In the genomic region with DNA sequence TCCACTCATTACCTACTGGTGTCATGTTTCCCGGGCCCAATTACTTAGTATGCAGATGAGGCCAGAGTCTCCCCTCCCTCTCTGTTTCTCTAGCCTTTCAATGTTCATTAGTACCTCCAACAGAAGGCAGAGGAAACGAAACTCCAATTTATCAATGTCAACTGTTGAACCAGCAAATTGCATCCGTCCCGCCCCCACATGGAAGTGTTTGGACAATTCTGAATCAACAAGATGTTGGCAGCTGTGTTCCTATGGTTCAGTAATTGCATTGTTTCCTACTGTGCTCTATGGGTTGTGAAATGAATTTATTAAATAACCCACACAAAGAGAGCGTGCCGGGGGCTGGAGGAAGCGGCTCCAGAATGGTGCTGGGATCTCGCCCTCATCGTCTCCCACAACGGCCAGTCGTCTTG, we compare ENCODE assay signal across 8 mouse cellular contexts.
DNase-seq lines count a peak whose midpoint lies in the region; ATAC-seq and TF ChIP-seq lines count a peak whose summit lies in the region.

No protein-coding gene starts in this region.

- WGBS in forebrain, postnatal 0 days, result 7% methylated on average over 11 of the region's 11 CpGs

- peak overlapping the region; percentile 2 for H3K4me3 ChIP-seq in layer of hippocampus, adult 2 months
- H3K4me3 ChIP-seq in forebrain, postnatal 0 days (ENCODE audit: low read depth, low read length), result no peak overlapping the region

- peaks cover 13% of the 10 kb centered on the region for H3K4me1 ChIP-seq in forebrain, postnatal 0 days (ENCODE audit: insufficient read depth)

- DNase-seq in layer of hippocampus, adult 2 months (ENCODE audit: low spot score in 2 of 2), result no peak
- no peak for DNase-seq in layer of hippocampus, adult 9-10 months (ENCODE audit: low spot score)
- DNase-seq in forebrain, postnatal 0 days, result peak; percentile 63
- DNase-seq in kidney, postnatal 14 days, result peak; percentile 48
- peak; percentile 89 for DNase-seq in retina, embryonic 14.5 days (ENCODE audit: low spot score)
- no peak for DNase-seq in cerebellum, adult 9-10 months
- no peak for DNase-seq in thymus, postnatal 14 days
- no peak for DNase-seq in urinary bladder, adult 2 months (ENCODE audit: low spot score)

- no peak overlapping the region for H3K9ac ChIP-seq in forebrain, postnatal 0 days

- TF ChIP-seq CTCF in layer of hippocampus, adult 2 months (conservative IDR thresholded peaks at IDR 0.05), result no peak
- TF ChIP-seq CTCF in forebrain, postnatal 0 days (IDR thresholded peaks at IDR 0.05; ENCODE audit: low read depth), result no peak

- H3K9me3 ChIP-seq in forebrain, postnatal 0 days (ENCODE audit: low read length), result no peaks in the 10 kb centered on the region

- no peaks in the 10 kb centered on the region for H3K36me3 ChIP-seq in forebrain, postnatal 0 days (ENCODE audit: insufficient read depth)

- no peaks in the 10 kb centered on the region; the same call in 1 of the 2 replicates for H3K27me3 ChIP-seq in forebrain, postnatal 0 days (ENCODE audit: insufficient read depth, low read length)

- H3K4me2 ChIP-seq in forebrain, postnatal 0 days (ENCODE audit: low read depth), result peak overlapping the region; percentile 30

- H3K27ac ChIP-seq in layer of hippocampus, adult 2 months, result no peak overlapping the region
- H3K27ac ChIP-seq in forebrain, postnatal 0 days (ENCODE audit: low read depth, low read length), result no peak overlapping the region

- ATAC-seq in forebrain, postnatal 0 days, result peak; percentile 77

Comparison
In these comparisons a context has a peak if more than half of its experiments do, and no peak if none do; other contexts are left out.
1. DNase-seq: peak in forebrain, postnatal 0 days (single experiment), kidney, postnatal 14 days (single experiment) and retina, embryonic 14.5 days (single experiment); none in layer of hippocampus, adult 2 months (0 of 2), layer of hippocampus, adult 9-10 months (single experiment), cerebellum, adult 9-10 months (single experiment), thymus, postnatal 14 days (single experiment) and urinary bladder, adult 2 months (single experiment).